Mouse (Mus musculus) hindbrain, embryonic 11.5 days (tissue): Measurements from ENCODE around the gene Ocm. TPM values are rescaled to one million over a fixed set of nuclear protein-coding genes. Genes with fewer than 3 reads are reported as not detected.

Source experiments
- ATAC-seq: fragments of 200-750 bp; cut with Nextera tagmentation; 2 replicates; pipeline ENCODE4 v1.8.0; 2017; ENCODE audit warnings: mild to moderate bottlenecking, moderate TSS enrichment, moderate library complexity; ENCODE audit not compliant: low FRiP score
- DNase-seq: peaks from one replicate; pipeline ENCODE4 v3.0.0-alpha.2; 2015; ENCODE audit warnings: low spot score
- H3K27ac ChIP-seq: fragments of 300-500 bp; sonication (generic); 2 replicates; pipeline ENCODE4 v1.5.1; 2014; ENCODE audit warnings: mild to moderate bottlenecking, low read depth, low read length
- H3K27me3 ChIP-seq: fragments of 300-500 bp; sonication (generic); 2 replicates; pipeline ENCODE4 v1.6.1; 2014; ENCODE audit warnings: mild to moderate bottlenecking, low read length, moderate library complexity, mixed read lengths; ENCODE audit not compliant: control insufficient read depth, insufficient read depth
- H3K36me3 ChIP-seq: fragments of 300-500 bp; sonication (generic); 2 replicates; pipeline ENCODE4 v1.6.1; 2014; ENCODE audit warnings: mild to moderate bottlenecking, low read length, moderate library complexity, mixed read lengths; ENCODE audit not compliant: control insufficient read depth, insufficient read depth
- H3K4me1 ChIP-seq: fragments of 300-500 bp; sonication (generic); replicated peaks from 2 replicates; pipeline ENCODE4 v1.6.1; 2014; ENCODE audit warnings: low read length, mixed read lengths; ENCODE audit not compliant: control insufficient read depth, insufficient read depth
- H3K4me2 ChIP-seq: fragments of 300-500 bp; sonication (generic); replicated peaks from 2 replicates; pipeline ENCODE4 v1.6.1; 2014; ENCODE audit warnings: mild to moderate bottlenecking, low read depth, low read length
- H3K4me3 ChIP-seq: fragments of 300-500 bp; sonication (generic); 2 replicates; pipeline ENCODE4 v1.5.1; 2014; ENCODE audit warnings: low read depth, low read length
- H3K9ac ChIP-seq: fragments of 300-500 bp; sonication (generic); 2 replicates; pipeline ENCODE4 v1.6.1; 2014; ENCODE audit warnings: low read depth, low read length
- H3K9me3 ChIP-seq: fragments of 300-500 bp; sonication (generic); 2 replicates; pipeline ENCODE4 v1.6.1; 2016; ENCODE audit warnings: low read length; ENCODE audit not compliant: control insufficient read depth
- WGBS: fragments of 180-500 bp; shearing (Covaris S2); extraction: QIAGEN DNeasy Blood & Tissue Kit; methylation state at CpG from one replicate; pipeline ENCODE4 v1.1.7; 2014; 5-methylcytosine and 5-hydroxymethylcytosine counted together
- polyA plus RNA-seq: library from polyadenylated mRNA; unstranded; fragments of >200 nt; fragmentation: Nextera tagmentation; extraction: Ambion mirVana; gene quantifications from 2 replicates; pipeline ENCODE4 v1.2.1, GENCODE M21; 2014

The Ocm gene
- polyA plus RNA-seq: 0.46 TPM in 1 of 2 replicates, not detected in the other

DNA sequence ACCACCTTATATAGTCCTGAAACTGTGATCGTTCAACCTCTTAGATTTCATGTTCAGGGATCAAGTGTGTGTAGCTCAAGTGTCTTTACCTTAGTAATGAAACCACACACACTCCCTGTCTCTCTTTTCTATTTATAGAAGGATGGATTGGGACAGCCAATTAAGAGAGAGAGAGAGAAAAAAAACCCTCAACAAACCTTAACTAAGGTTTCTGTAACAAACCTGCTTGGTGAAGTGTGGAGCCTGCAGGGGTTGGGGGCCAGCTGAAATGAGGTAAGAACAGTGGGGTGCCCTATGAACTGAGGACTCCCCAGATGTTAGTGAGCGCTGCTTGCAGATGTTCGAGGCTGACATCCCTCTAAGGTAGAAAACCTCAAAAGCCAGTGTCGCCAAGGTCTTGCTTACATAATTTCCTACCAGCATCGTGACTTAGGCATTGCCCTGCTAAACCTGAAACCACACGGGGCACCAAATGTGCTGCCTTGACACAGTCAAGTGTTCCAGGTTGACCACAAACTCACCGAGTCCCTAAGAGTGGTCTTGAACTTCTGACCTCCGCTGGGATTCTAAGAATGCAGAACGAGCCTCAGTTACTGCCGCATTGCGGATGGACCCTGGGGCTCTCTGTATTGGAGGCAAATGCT lies at the start of gene Ocm:
TSS of gene Ocm (minus strand) at position 51 of the 644 bp plus-strand sequence.
- no peaks in the 10 kb centered on the region for H3K27me3 ChIP-seq
- no peaks in the 10 kb centered on the region for H3K36me3 ChIP-seq
- WGBS: 74% methylated on average over 11 of the region's 11 CpGs
- no peak within 1 kb of the TSS for H3K9ac ChIP-seq
- H3K4me2 ChIP-seq: no peak within 1 kb of the TSS
- ATAC-seq: no peak
- H3K4me3 ChIP-seq: no peak within 1 kb of the TSS
- no peak within 1 kb of the TSS for H3K27ac ChIP-seq
- no peak for DNase-seq
- no peaks in the 10 kb centered on the region for H3K9me3 ChIP-seq
- H3K4me1 ChIP-seq: no peaks in the 10 kb centered on the region

DNA sequence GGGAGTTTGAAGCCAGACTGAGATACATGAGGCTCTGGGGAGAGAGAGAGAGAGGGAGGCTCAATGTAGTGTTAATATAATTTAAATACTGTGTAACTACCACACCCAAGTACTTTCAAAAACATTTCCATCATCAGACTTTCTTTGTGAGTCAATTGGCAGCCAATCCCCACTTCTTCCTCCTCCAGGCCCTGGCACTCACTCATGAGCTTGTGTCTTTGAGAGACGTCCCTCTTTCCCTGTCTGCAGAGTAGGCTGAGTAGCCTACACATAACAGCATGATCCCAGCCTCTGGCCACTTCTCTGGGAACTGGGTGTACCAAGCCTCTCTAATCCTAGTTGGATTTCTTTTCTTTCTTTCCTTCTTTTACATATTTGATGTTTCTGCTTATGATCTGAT lies 44.8 kb upstream of the Ocm start:
- no peak for ATAC-seq
- no peak for DNase-seq
- Histone ChIP-seq H3K27ac (no peak overlapping the region), H3K36me3 (no peaks in the 10 kb centered on the region), H3K9me3 (no peaks in the 10 kb centered on the region), H3K4me1 (no peaks in the 10 kb centered on the region), H3K27me3 (no peaks in the 10 kb centered on the region), H3K4me2 (no peak overlapping the region), H3K4me3 (no peak overlapping the region), H3K9ac (no peak overlapping the region)
- WGBS: 60% methylated on average over 1 of the region's 1 CpGs

DNA sequence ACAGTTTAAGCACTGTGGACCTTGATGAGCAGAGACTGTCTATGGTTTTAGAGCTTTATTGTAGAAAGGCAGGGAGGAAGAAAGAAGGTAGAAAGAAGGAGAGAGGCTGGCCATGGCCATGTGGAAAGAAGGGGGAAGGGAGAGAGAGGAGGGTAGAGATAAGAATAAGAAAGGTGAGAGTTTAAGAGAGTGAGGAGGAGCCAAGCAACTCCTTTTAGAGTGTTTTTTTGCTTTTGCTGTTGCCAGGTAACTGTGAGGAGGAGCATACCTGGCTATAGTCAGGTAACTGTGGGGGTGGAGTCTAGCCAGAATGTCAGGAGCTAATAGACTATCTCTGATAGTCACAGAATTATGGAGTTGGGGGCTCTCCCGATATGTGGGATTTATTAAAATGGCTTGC lies 43.6 kb upstream of the Ocm start:
- Histone ChIP-seq H3K4me1 (no peaks in the 10 kb centered on the region), H3K4me2 (no peak overlapping the region), H3K27me3 (no peaks in the 10 kb centered on the region), H3K9ac (no peak overlapping the region), H3K27ac (no peak overlapping the region), H3K4me3 (no peak overlapping the region), H3K36me3 (no peaks in the 10 kb centered on the region), H3K9me3 (no peaks in the 10 kb centered on the region)
- DNase-seq (no peak), ATAC-seq (no peak)
- 86% methylated on average over 1 of the region's 1 CpGs for WGBS

DNA sequence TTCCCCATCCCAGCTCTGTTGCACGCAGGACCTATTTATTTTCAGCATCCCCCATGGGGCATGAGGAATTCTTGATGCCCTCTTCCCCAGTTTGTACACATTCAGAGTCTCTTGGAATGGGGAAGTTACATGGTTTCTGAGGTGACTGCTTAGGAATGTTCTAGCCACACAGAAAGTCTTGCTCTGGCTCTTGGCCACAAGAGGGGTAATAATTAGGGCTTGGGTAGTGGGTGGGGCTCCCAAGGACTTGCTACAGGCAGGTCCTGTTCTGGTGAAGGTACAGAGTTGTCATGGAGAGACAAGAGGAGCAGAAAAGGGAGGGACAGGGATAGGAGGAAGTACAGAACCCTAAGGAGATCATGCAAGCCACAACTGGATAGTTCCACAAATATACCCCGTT lies 39.6 kb upstream of the Ocm start:
- Histone ChIP-seq H3K27ac (no peak overlapping the region), H3K4me3 (no peak overlapping the region), H3K9ac (no peak overlapping the region), H3K4me1 (no peaks in the 10 kb centered on the region), H3K36me3 (no peaks in the 10 kb centered on the region), H3K27me3 (no peaks in the 10 kb centered on the region), H3K4me2 (no peak overlapping the region), H3K9me3 (no peaks in the 10 kb centered on the region)
- no peak for ATAC-seq
- WGBS: 86% methylated on average over 2 of the region's 2 CpGs
- no peak for DNase-seq

GRCm38 (mm10) chr5:144064093-144064492 lies 37.6 kb upstream of the Ocm start:
- Histone ChIP-seq H3K27ac (no peak overlapping the region), H3K4me3 (no peak overlapping the region), H3K9ac (no peak overlapping the region), H3K36me3 (no peaks in the 10 kb centered on the region), H3K4me2 (no peak overlapping the region), H3K27me3 (no peaks in the 10 kb centered on the region), H3K4me1 (no peaks in the 10 kb centered on the region), H3K9me3 (no peaks in the 10 kb centered on the region)
- ATAC-seq (no peak), DNase-seq (no peak)
- WGBS: 75% methylated on average over 5 of the region's 5 CpGs

DNA sequence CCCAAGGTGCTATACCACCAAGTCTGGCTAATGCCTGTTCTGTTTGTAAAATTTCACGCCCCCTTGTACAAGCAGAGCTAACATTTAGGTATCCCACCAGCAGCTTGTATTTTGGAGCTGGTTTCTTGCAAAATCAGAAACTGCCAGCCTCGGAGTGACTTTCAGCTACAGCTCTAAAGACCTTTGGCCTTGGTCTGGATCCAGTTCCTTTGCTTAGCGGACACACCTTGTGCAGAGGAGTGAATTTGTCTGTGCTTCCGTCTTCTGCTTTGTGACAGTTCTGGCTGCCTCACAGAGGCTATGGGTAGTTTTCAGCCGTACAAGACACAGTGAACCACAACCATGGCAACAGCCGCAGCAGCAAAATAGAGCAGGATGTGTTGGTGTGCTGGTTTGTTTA lies 27.9 kb upstream of the Ocm start:
- H3K4me3 ChIP-seq: no peak overlapping the region
- ATAC-seq: no peak
- no peaks in the 10 kb centered on the region for H3K9me3 ChIP-seq
- H3K9ac ChIP-seq: no peak overlapping the region
- no peaks in the 10 kb centered on the region for H3K36me3 ChIP-seq
- no peaks in the 10 kb centered on the region for H3K27me3 ChIP-seq
- H3K4me1 ChIP-seq: no peaks in the 10 kb centered on the region
- DNase-seq: no peak
- H3K27ac ChIP-seq: no peak overlapping the region
- WGBS: 83% methylated on average over 6 of the region's 6 CpGs
- no peak overlapping the region for H3K4me2 ChIP-seq

DNA sequence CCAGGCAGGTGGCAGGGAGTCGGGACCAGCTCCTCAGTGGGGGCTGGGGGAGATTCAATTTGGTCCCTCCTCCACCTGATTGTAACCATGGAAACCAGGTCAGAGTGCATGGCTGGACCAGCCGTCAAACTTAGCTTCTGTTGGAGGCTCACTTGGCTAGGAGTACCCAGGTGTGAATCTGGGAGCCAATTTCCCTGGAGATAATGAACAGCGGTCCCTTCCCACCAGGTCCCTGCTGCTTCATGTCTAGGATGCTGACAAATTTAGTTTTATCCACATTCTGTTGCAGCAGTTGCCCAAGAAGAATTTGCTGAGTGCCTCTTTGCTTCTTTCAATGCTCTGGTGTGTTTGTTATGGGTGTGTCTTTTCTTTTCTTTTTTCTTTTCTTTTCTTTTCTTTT lies 27.0 kb upstream of the Ocm start:
- Histone ChIP-seq H3K4me1 (no peaks in the 10 kb centered on the region), H3K27ac (no peak overlapping the region), H3K4me3 (no peak overlapping the region), H3K9ac (no peak overlapping the region), H3K4me2 (no peak overlapping the region), H3K27me3 (no peaks in the 10 kb centered on the region), H3K36me3 (no peaks in the 10 kb centered on the region), H3K9me3 (no peaks in the 10 kb centered on the region)
- DNase-seq: peak; percentile 20
- ATAC-seq: no peak
- 43% methylated on average over 3 of the region's 3 CpGs for WGBS

DNA sequence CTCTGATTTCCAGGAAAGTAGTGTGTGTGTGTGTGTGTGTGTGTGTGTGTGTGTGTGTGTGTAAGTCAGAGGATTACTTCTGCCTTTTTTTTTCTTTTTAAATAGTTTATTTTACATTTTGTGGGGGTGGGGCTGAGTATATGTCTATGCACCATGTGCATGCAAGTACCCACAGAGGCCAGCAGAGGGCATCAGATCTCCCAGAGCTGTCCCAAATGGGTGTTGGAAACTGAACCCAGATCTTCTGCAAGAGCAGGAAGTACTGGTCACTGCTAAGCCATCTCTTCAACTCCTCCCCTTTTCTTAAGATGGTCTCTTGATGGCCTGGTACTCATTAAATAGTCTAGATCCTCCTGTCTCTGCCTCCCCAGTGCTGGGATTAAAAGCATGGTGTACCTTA lies 24.8 kb upstream of the Ocm start:
- ATAC-seq: no peak

GRCm38 (mm10) chr5:144049881-144050280 lies 23.4 kb upstream of the Ocm start:
- H3K9me3 ChIP-seq: no peaks in the 10 kb centered on the region
- no peaks in the 10 kb centered on the region for H3K36me3 ChIP-seq
- ATAC-seq (no peak), DNase-seq (no peak)
- H3K4me3 ChIP-seq: no peak overlapping the region
- no peak overlapping the region for H3K27ac ChIP-seq
- no peak overlapping the region for H3K9ac ChIP-seq
- H3K4me2 ChIP-seq: no peak overlapping the region
- H3K27me3 ChIP-seq: no peaks in the 10 kb centered on the region
- no peaks in the 10 kb centered on the region for H3K4me1 ChIP-seq
- WGBS: 74% methylated on average over 3 of the region's 3 CpGs

More for the DNA sequence above, 24.8 kb upstream of the Ocm start:
- H3K4me3 ChIP-seq: no peak overlapping the region
- DNase-seq: no peak
- no peak overlapping the region for H3K9ac ChIP-seq
- H3K4me1 ChIP-seq: no peaks in the 10 kb centered on the region
- no peaks in the 10 kb centered on the region for H3K27me3 ChIP-seq
- H3K36me3 ChIP-seq: no peaks in the 10 kb centered on the region
- no peak overlapping the region for H3K27ac ChIP-seq
- no peak overlapping the region for H3K4me2 ChIP-seq
- no peaks in the 10 kb centered on the region for H3K9me3 ChIP-seq
